Mouse (Mus musculus) kidney, embryonic 14.5 days (tissue): ENCODE measurements around the gene Gnai3. TPM values are rescaled to one million over a fixed set of nuclear protein-coding genes. Genes with fewer than 3 reads are reported as not detected.
A peak's percentile ranks its signal among the peaks of the same experiment; 100 is the strongest.

Source experiments
- ATAC-seq: fragments of 200-750 bp; cut with Nextera tagmentation; 2 replicates; pipeline ENCODE4 v1.8.0; 2017; ENCODE audit warnings: moderate number of reproducible peaks, mild to moderate bottlenecking, moderate TSS enrichment, moderate library complexity; ENCODE audit not compliant: low FRiP score, low TSS enrichment
- H3K27ac ChIP-seq: fragments of 300-500 bp; sonication (generic); 2 replicates; pipeline ENCODE4 v1.5.1; 2014; ENCODE audit warnings: low read depth, mild to moderate bottlenecking, low read length, moderate library complexity, mixed read lengths
- H3K27me3 ChIP-seq: fragments of 300-500 bp; sonication (generic); 2 replicates; pipeline ENCODE4 v1.6.1; 2014; ENCODE audit warnings: mild to moderate bottlenecking, low read length; ENCODE audit not compliant: control insufficient read depth, insufficient read depth
- H3K36me3 ChIP-seq: fragments of 300-500 bp; sonication (generic); 2 replicates; pipeline ENCODE4 v1.6.1; 2014; ENCODE audit warnings: low read length, mixed read lengths; ENCODE audit not compliant: control insufficient read depth, insufficient read depth
- H3K4me1 ChIP-seq: fragments of 300-500 bp; sonication (generic); 2 replicates; pipeline ENCODE4 v1.6.1; 2014; ENCODE audit warnings: low read length, mixed read lengths; ENCODE audit not compliant: control insufficient read depth, insufficient read depth
- H3K4me2 ChIP-seq: fragments of 300-500 bp; sonication (generic); replicated peaks from 2 replicates; pipeline ENCODE4 v1.6.1; 2014; ENCODE audit warnings: low read depth, mild to moderate bottlenecking, low read length
- H3K4me3 ChIP-seq: fragments of 300-500 bp; sonication (generic); 2 replicates; pipeline ENCODE4 v1.5.1; 2014; ENCODE audit warnings: mild to moderate bottlenecking, low read length
- H3K9ac ChIP-seq: fragments of 300-500 bp; sonication (generic); 2 replicates; pipeline ENCODE4 v1.6.1; 2014; ENCODE audit warnings: low read depth, mild to moderate bottlenecking, low read length, moderate library complexity
- H3K9me3 ChIP-seq: fragments of 300-500 bp; sonication (generic); 2 replicates; pipeline ENCODE4 v1.6.1; 2016; ENCODE audit warnings: low read length; ENCODE audit not compliant: control insufficient read depth
- WGBS: fragments of 180-500 bp; shearing (Covaris S2); extraction: QIAGEN DNeasy Blood & Tissue Kit; methylation state at CpG from one replicate; pipeline ENCODE4 v1.1.7; 2014; 5-methylcytosine and 5-hydroxymethylcytosine counted together
- polyA plus RNA-seq: library from polyadenylated mRNA; unstranded; fragments of >200 nt; fragmentation: Nextera tagmentation; extraction: Ambion mirVana; gene quantifications from 2 replicates; pipeline ENCODE4 v1.2.1, GENCODE M21; 2014

The Gnai3 gene
- polyA plus RNA-seq, 1 experiment from 2014 or later, result 181 TPM

DNA sequence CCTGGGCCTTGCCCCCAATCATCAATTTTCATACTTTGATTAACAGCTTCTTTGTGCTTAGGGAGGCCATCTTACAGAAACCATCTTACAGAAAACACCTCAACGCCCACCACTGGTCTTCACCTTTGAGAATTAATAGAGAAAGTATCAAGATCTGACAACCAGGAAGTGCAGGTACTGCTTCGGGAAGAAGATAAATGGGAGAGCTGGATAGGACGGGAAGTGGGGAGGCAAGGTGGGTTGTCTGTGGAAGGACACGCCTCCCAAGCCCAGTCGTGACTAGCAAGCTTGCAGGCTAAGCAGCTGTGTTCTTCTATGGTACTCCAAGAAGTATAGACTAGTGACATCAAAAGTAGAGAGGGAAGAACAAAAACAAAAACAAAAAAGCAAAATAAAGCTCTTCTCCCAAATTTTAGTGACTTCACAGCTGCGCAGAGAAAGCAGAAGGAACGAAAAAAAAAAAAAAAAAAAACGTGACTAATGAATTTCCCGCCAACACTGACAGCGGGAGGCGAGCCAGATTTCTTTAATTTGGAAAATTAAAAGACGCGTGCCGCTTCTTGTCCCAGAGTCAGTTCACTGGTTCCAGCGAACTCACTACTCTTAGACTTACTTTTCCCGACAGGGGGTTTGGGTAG, 39.6 kb upstream of the Gnai3 start:
- WGBS, result 3% methylated on average over 16 of the region's 16 CpGs
- no peak for ATAC-seq

DNA sequence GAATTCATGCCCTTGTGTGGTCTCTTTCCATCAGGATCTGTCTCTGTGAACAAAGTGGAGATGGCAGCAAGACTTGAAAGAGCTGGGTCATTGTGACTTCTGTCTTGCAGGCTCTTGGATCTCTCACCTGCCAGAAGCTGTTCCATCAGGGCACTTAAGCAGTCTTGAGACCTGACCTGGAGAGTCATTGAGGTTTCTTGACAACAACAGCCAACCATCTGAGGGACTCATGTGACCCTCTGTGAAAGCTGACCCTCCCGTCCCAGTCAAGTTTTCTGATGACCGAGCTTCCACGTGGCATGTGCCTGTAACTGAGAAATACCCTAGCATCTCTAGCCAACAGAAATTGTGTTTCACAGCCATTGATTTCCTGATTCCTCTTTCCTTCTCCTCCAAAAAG, 38.8 kb upstream of the Gnai3 start:
- no peak for ATAC-seq
- H3K9me3 ChIP-seq, result no peaks in the 10 kb centered on the region
- 0 out of 2 replicates have a peak, but pooled peaks cover 3% of the 10 kb centered on the region for H3K27me3 ChIP-seq
- peaks cover 11% of the 10 kb centered on the region; the same call in 1 of the 2 replicates for H3K4me1 ChIP-seq
- H3K36me3 ChIP-seq, result no peaks in the 10 kb centered on the region
- no peak overlapping the region for H3K4me3 ChIP-seq
- WGBS, result 45% methylated on average over 3 of the region's 3 CpGs
- no peak overlapping the region for H3K4me2 ChIP-seq
- H3K27ac ChIP-seq, result no peak overlapping the region
- H3K9ac ChIP-seq, result no peak overlapping the region

More for the DNA sequence above, 39.6 kb upstream of the Gnai3 start:
- no peaks in the 10 kb centered on the region for H3K36me3 ChIP-seq
- peak overlapping the region; percentile 77; the same call in 1 of the 2 replicates for H3K9ac ChIP-seq
- peak overlapping the region; percentile 74 for H3K4me3 ChIP-seq
- H3K4me2 ChIP-seq, result peak overlapping the region; percentile 98
- no peaks in the 10 kb centered on the region for H3K9me3 ChIP-seq
- H3K27me3 ChIP-seq, result 0 out of 2 replicates have a peak, but pooled peaks cover 3% of the 10 kb centered on the region
- no peak overlapping the region for H3K27ac ChIP-seq
- peaks cover 11% of the 10 kb centered on the region; the same call in 1 of the 2 replicates for H3K4me1 ChIP-seq

DNA sequence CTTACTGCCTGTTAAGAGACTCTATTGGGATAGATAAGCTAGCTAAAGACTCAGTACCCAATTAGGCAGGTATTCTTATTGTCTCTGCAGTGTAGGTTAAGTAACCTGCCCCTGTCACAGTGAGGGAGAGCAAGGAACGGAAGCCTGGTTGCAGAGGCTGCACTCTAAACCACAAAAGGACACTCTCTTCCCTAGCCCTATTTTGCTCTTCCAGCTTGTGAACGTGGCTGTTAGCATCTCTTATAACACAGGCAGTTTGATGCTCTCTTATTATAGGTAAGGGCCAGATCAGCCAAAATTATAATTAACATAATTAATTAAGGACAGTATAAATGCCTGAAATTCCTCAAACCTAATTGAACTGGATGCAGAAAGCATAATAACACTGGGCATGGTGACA, 34.6 kb upstream of the Gnai3 start:
- Histone ChIP-seq H3K27ac (no peak overlapping the region), H3K4me2 (no peak overlapping the region), H3K4me3 (no peak overlapping the region), H3K36me3 (no peaks in the 10 kb centered on the region), H3K9ac (no peak overlapping the region), H3K9me3 (no peaks in the 10 kb centered on the region), H3K27me3 (0 out of 2 replicates have a peak, but pooled peaks cover 2% of the 10 kb centered on the region), H3K4me1 (peaks cover 3% of the 10 kb centered on the region; the same call in 1 of the 2 replicates)
- ATAC-seq, result no peak
- 54% methylated on average over 2 of the region's 2 CpGs for WGBS

DNA sequence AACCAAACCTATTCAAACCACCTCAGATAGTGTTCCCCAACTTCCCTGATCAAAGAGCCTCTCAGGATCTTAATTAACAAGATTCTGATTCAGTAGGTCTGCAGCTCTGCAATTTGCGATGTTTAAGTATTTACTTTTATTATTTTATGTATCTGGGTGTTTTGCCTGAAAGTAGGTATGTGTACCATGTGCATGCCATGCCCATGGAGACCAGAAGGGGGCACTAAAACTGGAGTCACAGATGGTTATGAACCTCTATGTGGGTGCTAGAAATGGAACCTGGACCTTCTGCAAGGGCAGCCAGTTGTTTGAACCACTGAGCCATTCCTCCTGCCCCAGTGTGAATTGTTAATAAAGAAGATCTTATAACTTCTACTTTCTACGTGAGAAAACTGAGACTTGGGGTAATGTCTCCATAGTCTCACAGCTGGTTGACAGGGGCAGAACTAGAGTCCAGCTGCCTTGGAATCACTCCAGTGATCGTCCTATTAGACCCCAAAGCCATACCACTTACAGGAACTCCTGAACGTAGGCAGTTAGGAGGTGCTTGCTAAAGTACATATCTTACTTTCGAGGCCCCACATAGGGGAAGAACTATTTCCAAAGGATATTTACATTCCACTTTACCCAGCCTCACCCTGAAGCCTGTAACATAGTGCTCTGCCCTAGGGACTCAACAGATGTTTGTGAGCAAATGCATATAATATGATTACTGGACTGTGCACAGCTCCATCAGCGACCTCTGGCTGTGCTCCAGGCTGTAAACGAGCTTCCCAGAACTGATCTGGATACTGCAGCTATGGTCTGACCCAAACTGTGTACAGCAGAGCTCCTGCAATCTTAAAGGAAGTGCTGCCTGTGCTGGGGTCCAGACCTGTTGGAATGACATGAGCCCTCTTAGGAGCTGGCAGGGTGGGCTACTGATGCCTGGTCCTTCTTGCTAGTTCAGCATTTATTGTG, 33.1 kb upstream of the Gnai3 start:
- 67% methylated on average over 7 of the region's 7 CpGs for WGBS
- peak; percentile 60; the same call in 1 of the 2 replicates for ATAC-seq
- Histone ChIP-seq H3K27ac (no peak overlapping the region), H3K9ac (no peak overlapping the region), H3K4me3 (no peak overlapping the region), H3K9me3 (no peaks in the 10 kb centered on the region), H3K4me2 (no peak overlapping the region), H3K4me1 (no peaks in the 10 kb centered on the region; the same call in 1 of the 2 replicates), H3K27me3 (no peaks in the 10 kb centered on the region), H3K36me3 (no peaks in the 10 kb centered on the region)

DNA sequence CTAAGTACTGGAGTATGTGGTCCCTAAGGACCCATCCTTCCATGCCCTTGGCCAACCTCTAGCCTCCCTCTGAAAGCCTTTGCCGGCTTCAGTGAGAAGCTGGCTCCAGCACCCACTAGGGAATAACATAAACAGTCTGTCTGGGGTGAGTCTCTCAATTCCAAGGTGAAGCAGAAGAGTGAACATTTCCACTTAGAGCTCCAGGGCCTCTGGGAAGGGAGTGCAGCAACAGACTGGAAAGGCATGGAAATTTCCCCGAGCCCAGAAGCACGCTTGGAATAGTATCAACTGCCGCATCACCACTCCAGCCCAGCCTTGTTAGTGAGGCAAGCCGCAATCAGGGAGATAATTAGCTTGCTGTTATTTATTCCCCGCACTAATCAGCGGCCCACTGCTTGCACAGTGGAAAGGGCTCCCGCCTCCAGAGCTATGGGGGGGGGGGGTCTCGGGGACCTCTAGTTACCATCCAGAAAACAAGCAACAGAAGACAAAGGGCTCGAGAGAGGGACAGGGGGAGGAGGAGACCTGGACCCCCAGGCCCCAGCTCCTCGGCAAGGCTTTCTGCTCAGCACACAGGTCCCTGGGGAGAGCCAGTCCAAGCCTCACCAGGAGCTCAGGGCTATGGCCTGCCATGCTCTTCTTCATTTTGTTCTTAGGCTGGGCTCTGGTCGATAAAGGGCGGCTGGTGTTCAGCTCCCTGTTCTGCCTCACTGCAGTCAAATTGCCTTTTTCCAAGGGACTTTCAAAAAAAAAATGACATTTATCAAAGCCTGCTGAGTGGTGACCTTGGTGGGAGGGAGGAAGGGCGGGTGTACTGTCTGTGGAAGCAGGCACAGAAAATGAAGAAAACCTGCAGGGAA, 29.0 kb upstream of the Gnai3 start:
- Histone ChIP-seq H3K36me3 (no peaks in the 10 kb centered on the region), H3K4me3 (no peak overlapping the region), H3K27me3 (no peaks in the 10 kb centered on the region), H3K27ac (peak overlapping the region; percentile 24; the same call in 1 of the 2 replicates), H3K4me2 (no peak overlapping the region), H3K4me1 (no peaks in the 10 kb centered on the region; the same call in 1 of the 2 replicates), H3K9ac (no peak overlapping the region), H3K9me3 (no peaks in the 10 kb centered on the region)
- peak; percentile 63; the same call in 1 of the 2 replicates for ATAC-seq
- 20% methylated on average over 14 of the region's 14 CpGs for WGBS

DNA sequence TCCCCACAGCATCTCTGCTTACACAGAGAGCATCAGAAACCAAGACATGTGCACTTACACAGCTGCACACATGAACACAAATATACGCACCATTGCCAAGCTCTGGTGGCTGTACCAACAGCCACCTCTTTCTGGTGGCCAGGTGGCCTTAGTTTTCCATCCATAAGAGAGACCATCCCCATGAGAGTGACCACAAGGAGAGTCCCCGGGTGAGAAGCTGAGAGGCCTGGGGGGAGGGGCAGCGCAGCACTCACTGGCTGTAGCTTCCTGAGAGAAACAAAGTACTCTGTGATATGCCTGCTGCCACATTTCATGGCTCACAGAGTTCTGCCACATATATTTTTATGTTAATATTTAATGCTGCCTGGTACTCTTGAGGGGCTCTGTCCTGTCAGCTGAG, 23.3 kb upstream of the Gnai3 start:
- Histone ChIP-seq H3K4me3 (no peak overlapping the region), H3K4me2 (no peak overlapping the region), H3K4me1 (peaks cover 30% of the 10 kb centered on the region), H3K36me3 (no peaks in the 10 kb centered on the region), H3K9me3 (no peaks in the 10 kb centered on the region), H3K27ac (no peak overlapping the region), H3K27me3 (no peaks in the 10 kb centered on the region), H3K9ac (no peak overlapping the region)
- no peak for ATAC-seq
- WGBS, result 41% methylated on average over 3 of the region's 3 CpGs

DNA sequence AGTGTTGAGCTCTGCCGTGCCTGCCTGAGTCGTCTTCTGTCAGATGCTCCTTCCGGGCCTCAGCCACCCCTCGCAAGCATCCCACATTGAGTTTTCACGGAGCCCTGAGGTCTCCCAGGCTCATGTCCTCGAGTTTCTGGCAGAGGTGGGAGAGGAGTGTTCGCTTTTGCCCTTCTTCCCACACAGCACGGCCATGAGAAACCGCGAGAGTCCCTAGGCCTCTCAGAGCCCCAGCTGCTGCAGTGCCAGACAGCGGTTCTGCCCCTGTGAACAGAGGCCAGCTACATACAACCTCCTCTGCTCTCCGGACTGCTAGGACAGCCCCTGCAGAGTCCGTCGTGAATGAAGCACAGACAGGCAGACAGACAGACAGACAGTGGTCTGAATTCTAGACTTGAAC, 21.6 kb upstream of the Gnai3 start:
- H3K4me1 ChIP-seq, result peaks cover 30% of the 10 kb centered on the region
- no peak overlapping the region for H3K4me3 ChIP-seq
- H3K9me3 ChIP-seq, result no peaks in the 10 kb centered on the region
- no peak overlapping the region for H3K9ac ChIP-seq
- no peaks in the 10 kb centered on the region for H3K27me3 ChIP-seq
- 15% methylated on average over 14 of the region's 14 CpGs for WGBS
- H3K36me3 ChIP-seq, result no peaks in the 10 kb centered on the region
- H3K4me2 ChIP-seq, result peak overlapping the region; percentile 4; the same call in 1 of the 2 replicates
- peak overlapping the region; percentile 76; the same call in 1 of the 2 replicates for H3K27ac ChIP-seq
- ATAC-seq, result peak; percentile 54; the same call in 1 of the 2 replicates

DNA sequence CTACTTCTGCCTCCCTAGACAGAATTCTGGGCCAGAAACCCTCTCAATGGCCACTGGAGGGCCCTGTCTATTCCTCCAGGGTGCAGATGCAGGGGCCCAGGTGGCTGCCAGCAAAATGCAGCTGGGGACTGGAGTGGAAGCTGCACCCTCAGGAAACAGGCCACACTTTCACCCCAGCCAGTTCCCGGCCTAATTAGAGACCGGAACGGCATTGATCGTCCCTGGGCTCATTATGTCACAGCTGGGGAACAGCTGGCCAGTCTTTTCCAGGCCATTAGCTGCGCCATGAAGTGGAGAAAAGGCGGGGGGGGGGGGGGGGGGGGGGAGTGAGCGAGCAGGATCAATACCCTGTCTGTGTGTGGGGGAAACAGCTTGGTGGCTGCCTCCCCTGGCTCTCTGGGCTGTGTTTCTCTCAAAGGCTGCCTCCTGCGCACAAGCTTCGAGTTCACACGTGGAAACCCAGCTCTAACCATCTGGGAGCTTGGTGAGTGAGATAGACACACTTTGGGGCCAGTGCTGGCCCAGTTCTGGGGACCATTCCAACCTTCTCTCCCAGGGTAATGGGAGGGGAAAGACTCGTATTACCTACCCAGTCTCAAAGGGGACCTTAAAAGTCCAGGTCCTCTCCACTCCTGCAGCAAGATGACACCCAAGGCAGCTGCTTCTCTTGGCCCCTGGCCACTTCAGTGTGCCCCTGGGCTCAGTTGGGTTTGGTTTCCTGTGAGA, 20.7 kb upstream of the Gnai3 start:
- H3K4me1 ChIP-seq, result peaks cover 30% of the 10 kb centered on the region
- H3K27ac ChIP-seq, result peak overlapping the region; percentile 86; the same call in 1 of the 2 replicates
- H3K9ac ChIP-seq, result no peak overlapping the region
- no peaks in the 10 kb centered on the region for H3K27me3 ChIP-seq
- ATAC-seq, result peak; percentile 76
- no peaks in the 10 kb centered on the region for H3K36me3 ChIP-seq
- no peak overlapping the region for H3K4me2 ChIP-seq
- H3K4me3 ChIP-seq, result no peak overlapping the region
- 5% methylated on average over 9 of the region's 11 CpGs for WGBS
- H3K9me3 ChIP-seq, result no peaks in the 10 kb centered on the region
